Mouse (Mus musculus) heart, postnatal 14 days (tissue): Measurements from ENCODE around the gene Duxf3. TPM values are rescaled to one million over a fixed set of nuclear protein-coding genes. Genes with fewer than 3 reads are reported as not detected.
"Not testable (repeated sequence)": the region's sequence is repeated elsewhere in the genome, so short reads cannot be mapped to it uniquely, and the experiment has no call there.

Experiments used
- DNase-seq, 2 experiments: peaks; one replicate each; pipeline ENCODE4 v3.0.0; 2021 to 2022
- intact Hi-C: fragments of 180-260 bp; cut with DNase I; formaldehyde crosslinking; loops from one replicate; pipeline ENCODE4 v1.15.1; 2025
- total RNA-seq, 2 experiments: library from RNA; stranded (reverse); gene quantifications; 2 replicates each; pipeline ENCODE4 v1.2.3; 2021

The Duxf3 gene
- total RNA-seq, 2 experiments from 2014 or later, result not detected

DNA sequence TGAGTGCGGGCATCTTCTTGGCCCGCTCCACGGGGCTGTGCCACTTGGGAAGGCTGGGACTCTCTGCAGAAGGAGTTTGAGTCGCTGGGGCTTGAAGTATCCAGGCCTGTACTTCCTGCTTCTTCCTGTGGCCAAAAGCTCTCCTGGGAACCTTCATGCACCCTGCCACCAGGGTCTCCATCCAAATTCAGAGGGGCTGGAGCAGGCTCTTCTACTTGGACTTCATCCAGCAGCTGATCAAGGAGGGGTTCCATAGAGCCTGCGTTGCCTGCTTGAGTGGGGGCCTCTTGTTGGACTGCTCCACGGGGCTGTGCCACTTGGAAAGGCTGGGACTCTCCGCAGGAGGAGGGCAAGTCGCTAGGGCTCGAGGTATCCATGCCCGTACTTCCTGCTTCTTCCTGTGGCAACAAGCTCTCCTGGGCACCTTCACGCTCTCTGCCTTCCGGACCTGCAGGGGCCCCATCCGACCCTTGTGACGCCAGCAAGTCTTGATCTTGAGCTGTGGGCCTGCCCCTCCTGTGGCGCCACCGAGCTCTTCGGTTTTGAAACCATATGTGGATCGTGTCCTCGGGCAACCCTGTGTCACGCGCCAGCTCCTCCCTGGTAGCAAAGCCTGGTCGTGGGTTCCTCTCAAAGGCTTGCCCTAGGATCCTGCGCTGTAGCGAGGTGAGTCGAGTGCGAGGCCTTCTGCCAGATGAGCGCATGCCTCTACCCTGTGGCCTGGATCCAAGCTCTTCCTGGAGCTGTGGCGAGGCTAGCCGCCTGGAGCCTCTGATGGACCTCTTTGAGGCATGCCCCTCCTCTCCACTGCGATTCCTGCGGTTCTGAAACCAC lies 8.3 kb downstream of the Duxf3 start:
- DNase-seq, result peak; percentile 58 to 69
- intact Hi-C loops, result not testable (repeated sequence)

DNA sequence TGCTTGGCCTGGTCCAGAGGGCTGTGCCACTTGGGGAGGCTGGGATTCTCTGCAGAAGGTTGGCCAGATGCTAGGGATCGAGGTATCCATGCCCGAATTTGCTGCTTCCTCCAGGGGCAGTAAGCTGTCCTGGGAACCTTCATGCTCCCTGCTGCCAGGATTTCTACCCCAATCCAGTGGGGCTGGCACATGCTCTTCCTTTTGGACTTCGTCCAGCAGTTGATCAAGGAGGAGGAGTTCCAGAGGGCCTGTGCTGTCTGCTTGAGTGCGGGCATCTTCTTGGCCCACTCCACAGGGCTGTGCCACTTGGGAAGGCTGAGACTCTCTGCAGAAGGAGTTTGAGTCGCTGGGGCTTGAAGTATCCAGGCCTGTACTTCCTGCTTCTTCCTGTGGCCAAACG lies 9.3 kb downstream of the Duxf3 start:
- DNase-seq, intact Hi-C loops: not testable (repeated sequence)

DNA sequence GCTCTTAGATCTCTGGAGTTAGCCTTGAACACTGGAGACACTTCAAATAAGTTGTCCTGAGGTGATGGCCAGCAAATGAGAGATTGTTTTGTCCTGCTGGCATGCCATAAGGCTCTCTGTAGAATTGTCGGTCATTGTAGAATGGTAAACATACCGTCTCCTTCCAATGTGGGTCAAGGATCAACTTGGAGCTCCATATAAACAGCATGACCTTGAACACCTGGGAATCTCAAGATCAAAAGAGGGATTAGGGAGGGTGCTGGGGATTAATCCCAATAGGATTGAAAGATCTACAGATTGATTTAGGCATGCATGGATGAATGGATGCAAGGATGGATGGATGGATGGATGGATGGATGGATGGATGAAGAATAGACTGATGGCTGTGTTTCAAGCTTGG lies 10.9 kb downstream of the Duxf3 start:
- intact Hi-C loops, result not testable (repeated sequence)
- peak in 1 of 2 experiments; percentile 39 for DNase-seq

DNA sequence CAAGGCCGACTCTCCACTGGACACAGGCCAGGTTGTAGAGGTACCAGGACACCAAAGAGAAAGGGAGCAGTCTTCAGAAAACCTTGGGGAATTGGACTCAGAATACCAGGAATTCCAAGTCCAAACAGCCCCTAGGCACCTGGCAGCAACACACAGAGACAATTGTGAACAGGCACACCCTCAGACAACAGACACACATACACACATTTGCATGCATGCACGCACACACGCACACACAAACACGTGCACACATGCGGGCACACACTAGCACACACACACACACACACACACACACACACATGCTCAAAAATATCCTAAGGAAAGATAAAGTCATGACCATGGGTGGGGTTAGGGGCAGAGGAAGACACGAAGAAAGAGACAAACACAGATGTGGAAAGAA lies 11.7 kb downstream of the Duxf3 start:
- intact Hi-C loops, result no loop called here
- peak in 1 of 2 experiments; percentile 26 for DNase-seq

DNA sequence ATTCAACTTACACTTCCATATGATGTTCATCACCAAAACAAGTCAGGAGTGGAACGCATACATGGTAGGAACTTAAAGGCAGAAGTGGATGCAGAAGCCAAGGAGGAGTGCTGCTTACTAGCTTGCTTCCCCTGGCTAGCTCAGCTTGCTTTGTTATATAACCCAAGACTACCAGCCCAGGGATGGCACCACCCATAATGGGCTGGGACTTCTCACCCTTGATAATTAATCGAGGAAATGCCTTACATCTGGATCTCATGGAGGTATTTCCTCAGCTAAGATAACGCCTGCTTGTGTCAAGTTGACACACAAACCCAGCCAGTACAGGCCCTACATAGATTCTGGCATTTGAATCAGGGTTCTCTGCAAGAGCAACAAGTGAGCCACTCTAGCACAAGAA lies 15.1 kb downstream of the Duxf3 start:
- DNase-seq, result no peak
- intact Hi-C loops, result no loop called here

DNA sequence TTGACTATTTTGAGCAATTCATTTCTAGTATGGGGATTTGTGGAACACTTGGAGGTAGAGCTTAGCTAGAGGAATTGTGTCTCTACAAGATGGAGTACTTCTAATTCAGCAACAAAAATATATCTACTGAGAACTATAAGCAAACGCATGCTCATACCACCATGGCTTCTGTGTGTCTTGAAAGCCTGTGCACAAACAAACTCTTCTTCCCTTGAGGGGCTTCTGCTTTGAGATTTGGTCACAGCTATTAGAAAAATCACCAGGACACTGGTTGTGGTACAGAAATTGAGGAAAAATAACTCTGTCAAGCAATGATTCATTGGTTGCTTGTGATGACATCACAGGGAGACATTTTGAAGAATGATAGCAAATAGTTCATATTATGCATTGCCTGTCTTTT lies 17.1 kb downstream of the Duxf3 start:
- intact Hi-C loops, result no loop called here
- DNase-seq, result no peak

DNA sequence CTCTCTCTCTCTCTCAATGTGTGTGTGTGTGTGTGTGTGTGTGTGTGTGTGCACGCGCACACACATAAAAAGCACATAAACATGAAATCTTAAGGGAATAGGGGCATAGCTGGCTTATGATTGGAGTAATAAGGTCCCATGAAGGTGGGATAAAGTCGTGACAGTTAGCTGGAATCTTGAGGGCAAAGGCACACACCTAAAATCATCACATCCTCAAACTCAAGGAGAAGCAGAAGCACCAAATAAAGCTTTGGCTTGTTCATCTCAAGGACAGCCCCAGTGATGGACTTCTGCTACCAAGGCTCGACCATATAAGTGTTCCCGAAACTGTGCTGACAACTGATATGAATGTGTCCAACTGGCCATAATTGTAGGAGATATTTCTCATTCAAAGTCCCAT lies 17.5 kb downstream of the Duxf3 start:
- intact Hi-C loops, result no loop called here
- no peak for DNase-seq

DNA sequence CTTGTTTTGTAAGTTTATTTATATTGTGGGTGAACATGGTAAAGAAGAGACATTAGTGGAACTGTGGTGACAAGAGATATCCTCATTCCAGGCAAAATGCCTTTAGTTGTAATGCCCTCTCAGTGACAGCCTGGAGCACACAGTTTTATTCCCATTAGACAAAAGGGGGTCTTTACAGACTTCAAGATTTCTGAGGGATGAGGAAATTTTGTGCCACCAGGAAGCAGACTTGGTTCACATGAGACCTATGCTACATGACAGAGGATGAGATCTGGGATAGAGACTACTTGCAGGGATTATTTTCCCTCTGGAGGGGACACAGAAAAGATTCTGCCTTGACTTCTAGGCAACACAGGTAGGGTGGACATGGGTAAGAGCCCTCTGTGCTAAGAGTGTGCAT lies 18.0 kb downstream of the Duxf3 start:
- DNase-seq, result no peak
- intact Hi-C loops, result no loop called here

DNA sequence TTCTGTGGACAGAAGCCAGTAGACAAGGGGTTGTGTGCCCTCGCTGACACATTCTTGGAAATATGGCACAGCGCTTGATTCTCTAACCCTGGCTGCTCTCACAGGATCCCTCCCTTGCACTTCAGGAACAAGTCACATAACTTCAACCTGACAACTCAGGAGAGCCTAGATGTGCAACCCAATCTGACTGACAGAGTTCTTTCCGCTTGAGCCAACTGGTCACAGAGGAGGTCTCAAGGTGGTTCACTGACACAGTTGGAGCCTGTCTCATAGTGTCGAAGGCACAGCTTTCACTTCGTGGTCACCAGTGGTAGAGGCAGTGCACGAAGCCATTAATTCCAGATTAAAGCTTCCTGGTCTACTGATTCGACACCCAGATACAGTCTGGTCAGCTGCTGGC lies 20.2 kb downstream of the Duxf3 start:
- intact Hi-C loops, result no loop called here

DNA sequence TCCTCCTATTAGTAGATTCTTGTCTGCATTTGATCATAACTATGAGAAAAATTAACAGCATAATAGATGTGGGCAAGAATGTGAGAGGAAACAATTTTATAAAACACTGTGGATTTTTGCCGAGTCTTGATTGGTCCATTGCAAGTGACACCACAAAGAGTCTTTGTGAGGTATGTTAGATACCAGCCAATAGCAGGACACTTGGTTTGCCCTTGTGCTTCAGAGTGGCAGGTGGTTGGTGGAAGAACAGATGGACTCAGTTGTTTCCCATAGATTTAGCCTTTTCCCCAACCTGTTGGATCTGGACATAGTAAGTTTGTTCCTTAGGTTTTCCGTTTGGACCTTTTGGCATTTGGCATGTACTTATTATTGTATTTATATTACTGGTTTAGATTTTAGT lies 21.3 kb downstream of the Duxf3 start:
- intact Hi-C loops, result no loop called here
- no peak for DNase-seq

More for the DNA sequence above, 20.2 kb downstream of the Duxf3 start:
- no peak for DNase-seq

DNA sequence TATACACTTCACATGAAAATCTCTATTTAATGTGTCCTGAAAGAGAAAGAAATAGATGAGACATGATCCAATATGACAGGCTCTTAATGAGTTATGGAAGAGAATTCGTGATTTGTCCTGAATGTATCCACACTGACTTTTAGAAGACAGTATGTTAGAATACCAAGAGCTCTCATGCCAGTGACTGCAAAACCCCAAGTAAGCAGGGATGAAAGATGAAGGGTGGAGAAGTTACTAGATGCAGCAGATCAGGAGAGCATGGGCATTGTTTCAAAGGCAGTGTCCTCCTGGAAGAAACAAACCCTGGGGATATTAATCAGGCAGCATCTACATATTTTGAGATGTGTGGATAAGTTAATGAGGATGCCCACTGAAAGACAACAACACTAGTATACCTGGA lies 22.0 kb downstream of the Duxf3 start:
- DNase-seq, result no peak
- intact Hi-C loops, result no loop called here

DNA sequence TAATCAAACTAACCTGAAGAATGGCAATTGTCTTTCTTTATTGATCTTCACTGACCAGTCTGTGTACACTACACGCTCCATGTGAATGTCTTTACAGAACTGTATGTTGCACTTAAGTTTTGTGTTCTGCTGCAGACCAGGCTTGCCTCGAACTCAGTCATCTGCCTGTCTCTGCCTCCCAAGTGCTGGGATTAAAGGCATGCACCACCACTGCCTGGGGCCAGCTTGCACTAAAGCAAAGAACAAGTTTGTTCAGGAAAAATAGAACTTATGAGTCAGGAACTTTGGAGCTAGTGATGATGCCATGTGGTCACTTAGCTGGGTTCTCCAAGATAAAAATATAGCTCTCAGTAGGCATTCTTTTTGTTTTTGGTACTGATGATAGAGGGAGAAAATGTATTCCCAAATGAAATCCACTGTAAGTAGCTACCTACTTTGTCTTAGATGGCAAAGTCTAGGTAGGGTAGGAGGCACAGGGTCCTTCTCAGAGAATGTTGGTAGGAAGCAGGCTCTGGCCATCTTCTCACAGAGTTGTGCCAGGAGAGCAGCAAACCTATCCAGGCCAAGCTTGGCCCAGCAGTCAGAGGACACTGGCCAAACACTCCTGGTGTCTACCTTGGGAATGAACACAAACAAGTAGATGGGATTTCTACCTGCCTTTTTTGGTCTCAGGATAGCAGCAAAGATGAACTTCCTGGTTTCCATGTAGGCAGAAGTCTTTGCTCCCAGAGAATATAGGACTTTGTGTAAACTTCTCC lies 22.6 kb downstream of the Duxf3 start:
- intact Hi-C loops, result no loop called here
- no peak for DNase-seq

DNA sequence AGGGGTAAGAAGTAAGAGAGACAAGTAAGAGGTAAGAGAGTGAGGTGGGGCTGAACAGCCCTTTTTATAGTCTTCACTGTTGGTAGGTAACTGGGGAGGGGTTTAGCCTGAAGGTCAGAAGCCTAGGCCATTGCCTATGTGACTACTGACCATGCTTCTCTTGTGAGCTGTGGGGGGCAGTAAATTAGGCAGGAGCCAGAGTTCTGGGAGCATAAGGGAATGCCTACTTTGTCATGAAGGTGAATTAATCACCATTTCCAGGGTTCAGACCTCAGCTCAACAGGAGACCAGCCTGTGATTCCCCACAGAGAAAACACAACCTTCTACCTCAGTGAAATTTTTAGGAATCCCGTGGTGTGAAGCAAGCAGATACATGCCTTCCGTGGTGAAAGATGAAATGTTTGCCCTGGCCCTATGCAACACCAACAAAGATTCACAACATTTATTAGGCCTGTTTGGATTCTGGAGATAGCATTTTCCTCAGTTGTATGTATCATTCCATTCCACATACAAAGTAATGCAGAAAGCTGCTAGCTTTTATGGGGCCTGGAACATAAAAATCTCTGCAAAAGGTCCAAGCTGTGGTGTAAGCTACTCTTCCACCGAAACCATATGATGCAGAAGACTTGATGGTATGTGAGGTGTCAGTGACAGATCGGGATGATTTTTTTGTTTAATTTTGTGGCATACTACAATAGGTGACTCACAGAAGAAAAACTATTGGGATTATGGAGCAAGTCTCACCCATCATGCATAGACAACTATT lies 25.7 kb downstream of the Duxf3 start:
- intact Hi-C loops, result no loop called here
- no peak for DNase-seq

DNA sequence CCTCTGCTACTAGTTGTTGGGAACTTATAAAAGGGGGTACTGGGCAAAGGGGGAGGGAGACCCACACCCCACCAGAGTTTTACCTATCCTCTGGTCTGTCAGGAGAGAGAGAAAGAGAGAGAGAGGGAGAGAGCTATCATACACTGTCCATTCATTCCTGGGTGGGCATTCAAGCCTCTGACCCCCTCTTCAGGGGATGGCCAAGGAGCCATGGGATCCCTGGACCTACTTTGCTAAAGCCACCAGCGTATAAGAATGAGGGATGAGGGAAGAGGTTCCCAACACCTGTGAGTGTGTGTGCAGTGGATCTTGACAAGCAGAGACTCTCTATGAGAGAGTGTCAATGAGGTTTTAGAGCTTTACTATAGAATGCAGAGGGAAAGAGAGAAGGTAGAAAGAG lies 26.5 kb downstream of the Duxf3 start:
- DNase-seq, result no peak
- intact Hi-C loops, result no loop called here

Other genes with a start within 250 kb of the Duxf3 start
- not detected for gene AW822073, start 7.7 kb downstream of the Duxf3 start, total RNA-seq
- gene Gm4981, start 4.0 kb upstream of the Duxf3 start, total RNA-seq, result not detected
- gene Gcc2, start 22.8 kb upstream of the Duxf3 start, total RNA-seq, result 10 to 100 TPM; 23.2 to 27.2 TPM
- gene Lims1, start 90.8 kb upstream of the Duxf3 start, total RNA-seq, result 100 to 1,000 TPM; 166 to 183 TPM
- gene Ranbp2, start 214.2 kb upstream of the Duxf3 start, total RNA-seq, result 10 to 100 TPM; 52.6 to 54.4 TPM